Mouse (Mus musculus) embryonic facial prominence, embryonic 11.5 days (tissue): ENCODE results near the gene Tnnt2. TPM values are rescaled to one million over a fixed set of nuclear protein-coding genes. Genes with fewer than 3 reads are reported as not detected.

Source experiments
- ATAC-seq: fragments of 200-750 bp; cut with Nextera tagmentation; replicated peaks from 2 replicates; pipeline ENCODE4 v1.8.0; 2017; ENCODE audit warnings: low read depth; ENCODE audit not compliant: insufficient number of reproducible peaks, low FRiP score, low TSS enrichment
- DNase-seq: peaks from one replicate; pipeline ENCODE4 v3.0.0-alpha.2; 2015; ENCODE audit warnings: low spot score
- H3K27ac ChIP-seq: fragments of 300-500 bp; sonication (generic); replicated peaks from 2 replicates; pipeline ENCODE4 v1.5.1; 2014; ENCODE audit warnings: mild to moderate bottlenecking, low read depth, low read length, control low read depth
- H3K27me3 ChIP-seq: fragments of 300-500 bp; sonication (generic); 2 replicates; pipeline ENCODE4 v1.6.1; 2014; ENCODE audit warnings: mild to moderate bottlenecking, low read length, moderate library complexity, mixed read lengths; ENCODE audit not compliant: control insufficient read depth, insufficient read depth
- H3K36me3 ChIP-seq: fragments of 300-500 bp; sonication (generic); replicated peaks from 2 replicates; pipeline ENCODE4 v1.6.1; 2014; ENCODE audit warnings: low read depth, mild to moderate bottlenecking, low read length, moderate library complexity, mixed read lengths; ENCODE audit not compliant: control insufficient read depth, insufficient read depth
- H3K4me1 ChIP-seq: fragments of 300-500 bp; sonication (generic); 2 replicates; pipeline ENCODE4 v1.6.1; 2014; ENCODE audit warnings: low read length, mixed read lengths; ENCODE audit not compliant: control insufficient read depth, insufficient read depth
- H3K4me2 ChIP-seq: fragments of 300-500 bp; sonication (generic); 2 replicates; pipeline ENCODE4 v1.6.1; 2014; ENCODE audit warnings: low read depth, mild to moderate bottlenecking, control low read depth, low read length, moderate library complexity
- H3K4me3 ChIP-seq: fragments of 300-500 bp; sonication (generic); 2 replicates; pipeline ENCODE4 v1.5.1; 2014; ENCODE audit warnings: low read depth, low read length, control low read depth
- H3K9ac ChIP-seq: fragments of 300-500 bp; sonication (generic); replicated peaks from 2 replicates; pipeline ENCODE4 v1.6.1; 2014; ENCODE audit warnings: mild to moderate bottlenecking, control low read depth, low read length
- H3K9me3 ChIP-seq: fragments of 300-500 bp; sonication (generic); replicated peaks from 2 replicates; pipeline ENCODE4 v1.6.1; 2016; ENCODE audit warnings: mild to moderate bottlenecking, low read length, inconsistent platforms, mixed read lengths; ENCODE audit not compliant: control insufficient read depth
- WGBS: fragments of 180-500 bp; shearing (Covaris S2); extraction: QIAGEN DNeasy Blood & Tissue Kit; methylation state at CpG from one replicate; pipeline ENCODE4 v1.1.7; 2014; 5-methylcytosine and 5-hydroxymethylcytosine counted together
- polyA plus RNA-seq: library from polyadenylated mRNA; unstranded; fragments of >200 nt; fragmentation: Nextera tagmentation; extraction: Ambion mirVana; gene quantifications from 2 replicates; pipeline ENCODE4 v1.2.1, GENCODE M21; 2014

Gene Tnnt2
- polyA plus RNA-seq, 1 experiment from 2014 or later = 14.1 TPM

DNA sequence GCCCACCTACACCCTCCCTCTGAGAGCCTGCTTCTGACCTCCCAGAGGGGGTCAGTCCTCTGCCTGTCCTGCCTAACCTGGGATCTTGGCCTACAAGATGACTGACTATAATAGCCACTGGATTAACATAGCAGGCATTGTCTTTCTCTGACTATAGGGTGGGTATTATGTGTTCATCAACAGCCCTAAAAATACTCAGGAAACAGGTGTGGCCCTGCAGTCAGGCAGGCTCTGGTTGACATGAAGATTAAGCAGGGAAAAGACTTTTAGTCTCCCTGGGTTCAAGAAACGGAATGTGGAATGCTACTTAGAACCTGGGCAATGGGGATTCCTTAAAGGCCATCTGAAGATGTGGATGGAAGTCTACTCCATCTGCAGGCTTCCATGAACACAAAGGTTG is 37.7 kb upstream of the Tnnt2 start:
- H3K4me3 ChIP-seq = no peak overlapping the region
- WGBS = 81% methylated on average over 1 of the region's 1 CpGs

DNA sequence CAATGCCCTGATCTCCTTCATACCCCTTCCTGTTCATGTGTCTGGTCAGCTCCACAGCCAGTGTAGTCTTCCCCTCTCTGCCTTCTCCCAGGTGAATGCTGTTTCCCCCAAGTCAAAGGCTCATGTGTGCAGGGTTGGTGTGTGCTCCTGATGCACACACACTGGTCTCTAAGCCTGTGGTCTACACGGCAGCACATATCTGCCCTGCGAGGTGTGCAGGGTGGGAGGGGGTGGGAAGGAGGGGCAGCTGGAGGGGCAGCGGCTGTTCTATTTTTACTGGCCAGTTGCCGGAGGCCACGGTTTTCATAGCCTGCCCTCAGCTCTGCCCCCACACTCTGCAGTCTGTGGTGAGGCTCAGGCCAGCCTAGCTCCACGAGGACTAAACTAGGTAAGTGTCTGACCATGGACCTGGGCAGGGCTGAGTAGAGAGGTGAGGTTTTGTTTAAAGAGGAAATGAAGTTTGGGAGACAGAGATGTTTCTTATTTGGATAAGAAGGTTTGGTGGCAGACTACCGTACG is 37.0 kb upstream of the Tnnt2 start:
- DNase-seq = no peak
- H3K4me2 ChIP-seq = no peak overlapping the region
- no peak for ATAC-seq
- H3K36me3 ChIP-seq = no peaks in the 10 kb centered on the region
- H3K27me3 ChIP-seq = no peaks in the 10 kb centered on the region
- peaks cover 4% of the 10 kb centered on the region; the same call in 1 of the 2 replicates for H3K4me1 ChIP-seq
- H3K9me3 ChIP-seq = no peaks in the 10 kb centered on the region
- WGBS = 69% methylated on average over 8 of the region's 8 CpGs
- H3K9ac ChIP-seq = no peak overlapping the region
- no peak overlapping the region for H3K27ac ChIP-seq
- H3K4me3 ChIP-seq = no peak overlapping the region

More for the DNA sequence above, 37.7 kb upstream of the Tnnt2 start:
- no peaks in the 10 kb centered on the region for H3K27me3 ChIP-seq
- H3K4me2 ChIP-seq = no peak overlapping the region
- DNase-seq (no peak), ATAC-seq (no peak)
- peaks cover 6% of the 10 kb centered on the region for H3K4me1 ChIP-seq
- no peak overlapping the region for H3K27ac ChIP-seq
- no peaks in the 10 kb centered on the region for H3K36me3 ChIP-seq
- H3K9me3 ChIP-seq = no peaks in the 10 kb centered on the region
- no peak overlapping the region for H3K9ac ChIP-seq

DNA sequence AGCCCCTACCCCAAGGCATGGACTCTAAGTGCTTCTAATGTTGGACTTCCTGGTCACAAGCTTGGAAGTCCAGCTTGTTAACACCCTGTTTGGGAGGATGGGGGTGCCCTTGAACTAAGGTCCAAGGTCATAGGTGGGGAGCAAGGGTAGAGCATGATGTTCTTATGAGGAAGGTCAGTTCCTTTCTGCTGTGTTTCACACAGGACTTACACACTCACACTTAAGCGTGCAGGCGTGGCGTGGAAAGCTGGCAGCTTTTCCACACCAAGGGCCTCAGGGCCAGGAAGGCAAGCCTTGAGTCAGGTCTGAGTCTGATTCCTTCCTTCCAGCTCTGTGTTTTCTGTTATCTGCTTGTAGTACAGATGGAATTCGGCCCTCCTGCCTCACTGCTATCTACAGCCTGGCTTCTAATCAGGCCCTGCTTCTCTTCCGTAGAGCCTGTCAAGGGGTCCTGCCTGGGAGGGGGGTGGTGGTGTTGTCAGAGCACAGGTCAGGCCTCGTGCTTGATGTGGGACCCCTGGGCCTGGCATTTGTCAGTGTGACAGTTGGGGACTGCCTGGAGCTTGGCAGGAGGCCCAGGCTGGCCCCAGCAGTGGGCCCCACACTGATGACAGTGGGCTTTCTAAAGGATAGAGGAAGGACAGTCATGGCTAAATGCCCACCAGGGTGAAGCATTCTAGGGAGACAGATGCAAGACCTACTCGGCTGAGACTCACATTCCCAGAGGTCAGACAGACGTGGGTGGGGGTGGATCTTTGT is 35.8 kb upstream of the Tnnt2 start:
- Histone ChIP-seq H3K36me3 (no peaks in the 10 kb centered on the region), H3K27ac (no peak overlapping the region), H3K4me1 (no peaks in the 10 kb centered on the region), H3K4me2 (no peak overlapping the region), H3K4me3 (no peak overlapping the region), H3K27me3 (no peaks in the 10 kb centered on the region), H3K9me3 (no peaks in the 10 kb centered on the region), H3K9ac (no peak overlapping the region)
- DNase-seq = no peak
- ATAC-seq = no peak; the same call in 1 of the 2 replicates
- WGBS = 59% methylated on average over 8 of the region's 8 CpGs

DNA sequence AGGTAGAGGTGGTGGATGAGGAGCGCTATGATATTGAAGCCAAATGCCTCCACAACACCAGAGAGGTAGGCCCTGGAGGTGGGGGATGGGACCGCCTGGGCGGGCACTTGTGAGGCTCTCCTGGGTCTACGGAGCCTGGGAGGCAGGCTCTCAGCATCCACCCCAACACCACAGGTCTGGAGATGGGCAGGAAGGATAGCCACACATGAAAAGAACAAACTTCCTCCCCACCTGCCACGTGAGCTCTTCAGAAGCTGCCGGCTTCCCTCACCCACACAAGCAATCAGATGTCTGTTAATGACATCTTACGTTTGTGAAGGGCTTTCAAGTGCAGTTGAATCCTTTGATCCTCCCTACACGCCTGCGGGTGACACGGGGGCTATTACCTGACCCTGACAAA is 28.6 kb upstream of the Tnnt2 start:
- Histone ChIP-seq H3K36me3 (no peaks in the 10 kb centered on the region), H3K9me3 (no peaks in the 10 kb centered on the region), H3K4me3 (no peak overlapping the region), H3K27me3 (no peaks in the 10 kb centered on the region), H3K4me2 (no peak overlapping the region), H3K4me1 (no peaks in the 10 kb centered on the region), H3K9ac (no peak overlapping the region), H3K27ac (no peak overlapping the region)
- 58% methylated on average over 10 of the region's 10 CpGs for WGBS
- DNase-seq = no peak
- no peak for ATAC-seq

DNA sequence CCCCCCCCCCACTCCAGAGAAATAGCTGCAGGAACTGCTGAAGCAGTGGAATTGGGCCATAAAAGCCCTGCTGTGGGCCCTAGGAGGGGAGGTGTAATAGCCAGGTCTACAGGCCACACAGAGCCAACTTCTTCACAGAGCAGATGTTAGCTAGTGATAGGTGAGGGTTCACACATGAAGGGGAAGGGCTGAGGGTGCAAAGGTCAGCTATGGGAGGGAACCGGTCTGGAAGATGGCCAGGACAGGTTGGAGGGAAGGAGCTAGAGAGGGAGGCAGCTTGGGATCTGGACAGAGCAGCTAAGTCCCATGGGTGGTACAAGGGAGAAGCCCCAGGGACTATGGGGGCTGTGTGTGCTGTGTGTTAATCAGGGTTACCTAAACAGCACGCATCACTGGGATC is 26.0 kb upstream of the Tnnt2 start:
- H3K27me3 ChIP-seq = 0 out of 2 replicates have a peak, but pooled peaks cover 3% of the 10 kb centered on the region
- DNase-seq = no peak
- H3K4me3 ChIP-seq = no peak overlapping the region
- H3K9ac ChIP-seq = no peak overlapping the region
- H3K9me3 ChIP-seq = no peaks in the 10 kb centered on the region
- no peaks in the 10 kb centered on the region for H3K4me1 ChIP-seq
- ATAC-seq = no peak
- no peaks in the 10 kb centered on the region for H3K36me3 ChIP-seq
- WGBS = 88% methylated on average over 2 of the region's 2 CpGs
- no peak overlapping the region for H3K4me2 ChIP-seq
- H3K27ac ChIP-seq = no peak overlapping the region

DNA sequence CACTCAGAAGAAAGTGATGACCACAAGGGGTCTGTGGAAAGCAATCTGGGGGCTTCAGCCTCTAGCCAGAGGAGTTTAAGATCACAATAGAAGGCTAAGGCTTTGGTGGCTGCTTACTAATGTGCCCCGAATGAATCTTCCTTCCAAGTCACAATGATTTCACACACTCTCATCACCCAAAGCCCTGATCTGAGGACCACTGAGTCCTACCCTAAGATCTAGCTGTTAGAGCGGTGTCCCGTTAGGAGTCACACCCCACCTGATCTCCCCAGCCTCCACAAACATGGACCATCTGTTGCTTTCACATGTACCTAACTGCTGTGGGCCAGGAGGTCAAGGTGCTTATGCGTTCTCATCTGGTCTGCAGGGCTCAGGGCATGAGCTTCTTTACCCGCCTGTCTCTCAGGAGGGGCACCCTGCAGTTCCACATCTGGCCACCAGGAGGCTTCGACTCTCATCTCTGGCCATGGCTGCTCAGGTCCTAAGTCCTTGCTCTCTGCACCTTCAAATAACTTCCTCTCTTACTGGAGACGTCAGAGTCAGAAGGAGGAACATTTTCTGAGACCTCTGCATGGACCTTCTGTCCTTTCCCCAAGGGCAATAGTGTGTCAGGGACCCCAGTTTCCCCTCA is 25.0 kb upstream of the Tnnt2 start:
- Histone ChIP-seq H3K4me2 (no peak overlapping the region), H3K4me3 (no peak overlapping the region), H3K36me3 (no peaks in the 10 kb centered on the region), H3K9me3 (no peaks in the 10 kb centered on the region), H3K4me1 (no peaks in the 10 kb centered on the region), H3K27me3 (0 out of 2 replicates have a peak, but pooled peaks cover 3% of the 10 kb centered on the region), H3K27ac (no peak overlapping the region), H3K9ac (no peak overlapping the region)
- WGBS = 31% methylated on average over 7 of the region's 7 CpGs
- DNase-seq = peak; percentile 86
- no peak for ATAC-seq

DNA sequence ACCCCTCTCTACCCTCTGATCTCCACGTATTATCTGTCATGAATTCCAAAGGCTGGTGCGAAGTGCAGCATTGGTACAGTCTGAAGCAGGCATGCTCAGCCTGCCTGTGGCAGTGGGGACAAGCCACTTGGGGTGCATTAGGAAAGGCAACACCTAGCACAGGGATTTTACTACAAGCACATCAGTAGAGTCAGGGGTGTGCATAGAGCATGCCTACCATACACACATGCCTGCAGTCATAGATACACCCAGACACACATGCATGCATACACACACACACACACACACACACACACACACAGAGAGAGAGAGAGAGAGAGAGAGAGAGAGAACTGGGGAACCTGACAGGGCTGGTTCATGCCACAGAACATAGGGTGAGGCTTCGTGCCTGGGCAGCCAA is 23.9 kb upstream of the Tnnt2 start:
- H3K4me1 ChIP-seq = no peaks in the 10 kb centered on the region
- no peak overlapping the region for H3K4me3 ChIP-seq
- H3K27ac ChIP-seq = no peak overlapping the region
- peaks cover 5% of the 10 kb centered on the region; the same call in 1 of the 2 replicates for H3K27me3 ChIP-seq
- DNase-seq (no peak), ATAC-seq (no peak)
- no peaks in the 10 kb centered on the region for H3K36me3 ChIP-seq
- H3K9ac ChIP-seq = no peak overlapping the region
- no peaks in the 10 kb centered on the region for H3K9me3 ChIP-seq
- WGBS = 81% methylated on average over 3 of the region's 3 CpGs
- no peak overlapping the region for H3K4me2 ChIP-seq

DNA sequence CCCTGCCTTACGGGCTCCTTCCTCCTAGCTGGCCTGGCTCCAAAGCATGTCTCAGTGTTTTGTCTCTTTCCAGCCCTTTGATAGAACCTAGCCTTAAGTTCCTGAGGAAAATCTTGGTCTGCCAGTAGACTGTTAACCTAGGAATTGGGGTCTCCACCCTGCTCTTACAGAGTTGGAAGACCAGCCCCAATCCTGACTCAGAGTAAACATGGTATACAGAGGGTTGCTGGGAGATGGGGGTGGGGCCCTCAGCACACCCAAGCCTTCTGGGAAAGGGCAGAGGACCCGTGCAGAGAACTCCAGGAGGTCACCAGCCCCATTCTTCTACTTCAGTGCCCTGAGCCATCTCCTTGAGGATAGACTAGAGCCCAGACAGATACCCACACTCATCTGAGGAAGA is 23.5 kb upstream of the Tnnt2 start:
- Histone ChIP-seq H3K9me3 (no peaks in the 10 kb centered on the region), H3K4me3 (no peak overlapping the region), H3K4me1 (no peaks in the 10 kb centered on the region), H3K27me3 (peaks cover 7% of the 10 kb centered on the region), H3K27ac (no peak overlapping the region), H3K36me3 (no peaks in the 10 kb centered on the region), H3K9ac (no peak overlapping the region), H3K4me2 (no peak overlapping the region)
- ATAC-seq (no peak), DNase-seq (no peak)
- WGBS = 52% methylated on average over 2 of the region's 2 CpGs
